Mouse (Mus musculus) T-helper 1 cell (primary cell): ENCODE measurements around the gene BC037034.

ENCODE experiments used
- in situ Hi-C: fragments of 300-600 bp; cut with MboI, MseI; formaldehyde crosslinking; loops from one replicate; pipeline ENCODE4 v1.15.1; 2025; ENCODE audit warnings: high pct_unique_total_duplicates

The BC037034 gene

GRCm38 (mm10) chr5:138263260-138264206 lies at the start of gene BC037034:
BC037034 (minus strand) TSS chr5:138264033.
- in situ Hi-C loops: no loop called here

DNA sequence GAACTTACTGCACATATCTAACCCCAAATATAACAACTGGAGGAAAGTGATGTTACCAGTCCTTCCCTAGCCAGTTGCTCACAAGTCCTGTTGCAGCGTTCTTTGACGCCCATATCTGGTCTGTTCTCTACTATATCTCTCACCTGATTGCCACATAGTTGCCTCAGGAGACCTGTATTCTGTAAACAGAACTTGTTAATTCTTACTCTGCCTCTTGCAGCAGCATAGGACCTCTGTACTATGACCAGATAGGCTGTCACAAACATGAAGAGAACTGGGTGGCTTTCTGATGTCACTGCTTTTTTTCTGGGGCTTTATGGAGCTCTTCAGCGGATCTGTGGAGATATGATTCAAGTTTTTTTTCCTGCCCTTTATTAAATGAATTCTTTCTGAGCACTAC lies 49.0 kb upstream of the BC037034 start:
- in situ Hi-C loops: no loop called here

DNA sequence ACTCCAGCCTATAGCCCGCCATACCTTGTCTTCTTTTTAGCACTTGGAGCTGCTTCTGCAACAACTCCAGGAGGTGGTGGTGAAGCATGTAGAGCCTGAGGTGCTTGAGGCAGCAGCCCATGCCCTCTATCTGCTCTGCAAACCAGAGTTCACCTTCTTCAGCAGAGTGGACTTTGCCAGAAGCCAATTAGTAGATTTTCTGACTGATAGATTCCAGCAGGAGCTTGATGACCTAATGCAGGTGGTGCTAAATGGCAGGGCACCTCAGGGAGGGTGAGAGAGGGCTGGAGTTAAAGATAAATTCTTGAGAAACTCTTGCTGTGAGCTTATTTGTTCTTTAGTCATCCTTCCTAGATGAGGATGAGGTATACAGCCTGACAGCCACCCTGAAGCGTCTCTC lies 35.8 kb upstream of the BC037034 start:
- in situ Hi-C loops: no loop called here

GRCm38 (mm10) chr5:138294158-138294557 lies 30.3 kb upstream of the BC037034 start:
- in situ Hi-C loops: no loop called here

GRCm38 (mm10) chr5:138291638-138292037 lies 27.8 kb upstream of the BC037034 start:
- in situ Hi-C loops: no loop called here

GRCm38 (mm10) chr5:138287861-138288260 lies 24.0 kb upstream of the BC037034 start:
- in situ Hi-C loops: no loop called here

DNA sequence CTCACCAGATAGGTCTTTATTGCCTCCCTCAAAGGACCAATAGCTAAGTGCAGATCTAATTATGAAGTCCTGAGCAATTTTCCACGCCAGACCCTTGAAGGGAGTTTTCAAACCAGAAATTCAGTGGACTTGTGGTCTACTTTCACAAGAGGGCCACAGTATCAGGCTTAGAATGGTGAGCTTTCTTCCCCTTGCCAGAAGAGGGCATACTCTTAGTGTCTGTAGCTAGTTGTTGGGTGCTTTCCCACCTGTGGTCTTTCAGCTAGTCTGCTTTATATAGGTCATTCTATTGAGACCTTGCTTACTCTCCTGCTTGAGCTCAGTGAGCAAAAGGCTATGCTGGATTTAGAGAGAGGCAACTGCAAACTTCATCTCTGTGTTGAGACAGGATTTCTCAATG lies 19.7 kb upstream of the BC037034 start:
- in situ Hi-C loops: no loop called here

DNA sequence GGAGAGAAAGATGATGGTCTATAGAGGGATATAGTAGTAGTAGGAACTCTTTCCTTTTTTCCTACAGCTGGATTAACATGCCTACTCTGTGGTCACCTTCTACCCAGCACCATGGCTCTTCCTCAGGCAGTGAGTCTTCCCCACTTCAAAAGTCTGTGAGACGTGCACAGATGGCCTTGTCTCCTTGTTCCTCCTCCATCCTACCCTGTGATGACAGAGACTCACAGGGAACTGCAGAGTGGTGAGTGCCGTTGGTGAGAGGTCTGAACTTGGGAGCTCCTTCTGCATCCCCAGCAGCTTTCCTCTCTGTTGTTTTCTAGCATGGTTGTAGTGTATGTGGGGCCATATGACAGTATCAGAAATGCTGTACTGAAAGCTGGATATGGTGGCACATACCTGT lies 18.0 kb upstream of the BC037034 start:
- in situ Hi-C loops: no loop called here

- in situ Hi-C loops: no loop called here
Observed at GRCm38 (mm10) chr5:138280829-138281228, 17.0 kb upstream of the BC037034 start.

GRCm38 (mm10) chr5:138280425-138280768 lies 16.6 kb upstream of the BC037034 start:
- in situ Hi-C loops: no loop called here

GRCm38 (mm10) chr5:138279585-138280424 lies 16.0 kb upstream of the BC037034 start, which contains the start of the genes Gm43720, Gpc2 and Stag3:
Gm43720 (minus strand) TSS chr5:138279958.
Gpc2 (minus strand) TSS chr5:138280005.
Stag3 (plus strand) TSS chr5:138280240.
- in situ Hi-C loops: loop anchor here (5.0 to 10.0 kb wide), 2 partner anchors 88 to 345 kb away; partner anchors contain the start of genes A430033K04Rik and Mblac1

DNA sequence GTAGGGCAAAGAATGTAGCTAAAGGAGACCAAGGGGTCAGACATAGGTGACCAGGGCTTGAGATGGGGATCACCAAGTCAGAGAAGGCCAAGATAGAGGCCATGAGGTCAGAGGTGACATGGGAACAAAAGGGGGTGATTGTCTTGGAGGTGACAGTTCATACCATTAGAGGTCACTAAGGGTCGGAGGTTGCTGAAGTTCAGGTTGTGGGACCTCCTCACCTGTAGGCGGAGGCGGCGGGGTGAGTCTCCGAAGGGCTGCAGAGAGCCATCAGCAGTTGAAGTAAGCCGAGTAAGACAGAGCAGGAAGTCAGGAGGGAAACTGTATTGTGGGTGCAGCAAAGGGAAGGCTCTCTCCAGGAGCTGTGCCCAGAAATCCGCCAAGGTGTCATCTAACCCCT lies 14.2 kb upstream of the BC037034 start:
- in situ Hi-C loops: loop anchor here (5.0 to 10.0 kb wide), 2 partner anchors 86 to 347 kb away; partner anchors contain the start of genes A430033K04Rik and Mblac1

GRCm38 (mm10) chr5:138275216-138276050 lies 11.6 kb upstream of the BC037034 start:
- in situ Hi-C loops: loop anchor here (5.0 to 10.0 kb wide), 2 partner anchors 83 to 349 kb away; partner anchors contain the start of genes A430033K04Rik and Mblac1

DNA sequence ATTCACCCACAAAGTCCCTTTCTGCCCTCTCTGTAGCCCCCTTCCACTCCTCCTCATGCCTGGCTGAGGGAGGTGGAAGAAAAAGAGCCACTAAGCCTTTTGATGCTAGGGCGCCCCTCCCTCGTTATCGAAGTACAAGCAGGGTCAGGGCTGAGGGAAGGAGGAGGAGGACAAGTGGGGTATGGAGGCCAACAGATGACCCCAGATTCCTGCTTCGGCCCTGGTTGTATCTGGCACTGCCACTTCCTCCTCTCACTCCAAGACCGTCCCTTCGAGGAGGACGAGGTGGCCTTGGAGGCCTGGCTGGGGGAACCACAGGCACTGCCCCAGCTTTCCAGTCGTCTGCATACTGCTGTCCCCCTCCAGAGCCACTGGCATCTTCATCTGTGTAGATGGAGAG lies 10.4 kb upstream of the BC037034 start:
- in situ Hi-C loops: loop anchor here (10.0 kb wide), 1 partner anchor 351 kb away; the partner anchor contains the start of gene A430033K04Rik

DNA sequence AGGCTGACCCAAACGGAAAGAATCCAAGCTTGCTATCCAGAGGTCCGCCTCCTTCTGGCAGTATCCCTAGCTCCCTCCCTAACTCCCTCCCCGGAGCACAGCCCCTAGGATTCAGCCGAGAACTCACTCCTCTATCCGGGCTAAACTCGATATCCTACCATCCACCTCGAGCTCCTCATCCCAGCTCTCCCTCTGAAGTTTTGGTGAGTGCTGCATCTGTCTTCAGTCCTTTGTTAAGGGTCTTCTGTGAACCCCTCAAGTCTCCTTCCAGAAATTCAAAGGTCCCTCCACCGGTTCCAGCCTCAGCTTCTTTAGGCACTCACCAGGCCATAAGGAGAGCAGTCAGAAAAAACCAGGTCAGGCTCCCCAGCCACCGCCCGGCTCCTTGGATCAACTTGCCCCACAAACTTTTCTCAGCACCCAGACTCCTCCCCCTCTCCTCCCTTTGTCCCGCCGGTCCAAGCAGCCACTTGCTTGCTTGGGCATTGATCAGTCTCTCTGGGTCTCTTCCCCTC lies 8.6 kb upstream of the BC037034 start, which contains the start of gene Gal3st4:
Gal3st4 (minus strand) TSS at position 432 of the 515 bp plus-strand sequence.
- in situ Hi-C loops: loop anchor here (10.0 kb wide), 1 partner anchor 352 kb away; the partner anchor contains the start of gene A430033K04Rik

DNA sequence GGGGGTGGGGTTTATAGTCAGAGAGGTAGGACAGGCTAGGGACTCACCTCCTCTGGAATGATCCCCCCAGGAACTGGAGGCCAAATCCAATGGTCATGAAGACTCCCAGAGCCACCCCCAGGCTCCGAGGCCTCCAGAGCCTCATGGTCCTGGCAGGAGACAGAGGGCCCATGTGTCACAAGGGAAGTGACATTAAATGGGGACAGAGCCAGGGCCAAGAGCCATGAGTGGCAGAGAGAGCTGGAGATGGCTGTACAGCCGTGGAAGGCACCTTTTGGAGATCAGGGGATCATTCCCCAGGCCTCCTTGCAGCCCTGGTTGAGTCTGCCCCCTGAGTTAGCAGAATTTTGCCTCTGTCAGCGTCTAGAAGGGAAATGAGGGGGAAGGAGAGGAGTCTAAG lies 7.4 kb upstream of the BC037034 start:
- in situ Hi-C loops: loop anchor here (10.0 kb wide), 1 partner anchor 354 kb away; the partner anchor contains the start of gene A430033K04Rik

DNA sequence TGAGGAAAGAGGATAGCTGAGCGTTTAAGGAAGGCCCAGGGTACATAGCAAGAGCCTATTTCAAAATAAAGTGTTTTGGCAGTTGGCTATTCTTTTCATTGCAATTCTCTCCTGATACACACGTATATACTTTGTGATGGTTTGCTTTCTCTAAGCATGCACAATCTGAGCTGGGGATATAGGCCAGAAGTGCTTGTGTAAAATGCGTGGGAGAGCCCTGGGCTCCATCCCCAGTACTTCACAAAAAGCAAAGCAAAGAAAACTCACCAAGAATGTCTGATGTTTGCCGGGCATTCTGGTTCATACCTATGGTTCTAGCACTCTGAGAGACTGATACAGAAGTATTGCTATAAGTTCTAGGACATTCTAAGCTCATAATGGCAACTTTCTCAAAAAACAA lies 5.1 kb upstream of the BC037034 start:
- in situ Hi-C loops: no loop called here

DNA sequence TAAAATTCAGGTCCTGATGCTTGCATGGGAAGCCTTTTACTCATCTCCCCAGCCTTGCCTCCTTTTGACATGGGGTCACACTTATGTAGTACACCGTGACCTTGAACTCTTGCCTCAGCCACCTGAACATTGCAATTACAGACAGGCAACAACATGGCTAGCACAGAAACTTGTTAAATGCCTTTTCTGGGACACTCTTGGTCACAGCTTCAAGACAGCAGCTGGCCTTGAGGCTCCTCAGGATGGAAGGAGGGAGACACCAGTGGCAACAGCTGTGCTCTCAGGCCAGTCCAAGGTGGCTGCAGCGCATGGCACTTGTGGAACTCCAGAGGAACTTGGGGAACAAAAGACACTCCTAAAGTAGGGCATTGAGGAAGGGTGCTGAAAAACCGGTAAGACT lies 3.3 kb upstream of the BC037034 start:
- in situ Hi-C loops: no loop called here

GRCm38 (mm10) chr5:138265712-138266111 lies 1.9 kb upstream of the BC037034 start:
- in situ Hi-C loops: no loop called here

DNA sequence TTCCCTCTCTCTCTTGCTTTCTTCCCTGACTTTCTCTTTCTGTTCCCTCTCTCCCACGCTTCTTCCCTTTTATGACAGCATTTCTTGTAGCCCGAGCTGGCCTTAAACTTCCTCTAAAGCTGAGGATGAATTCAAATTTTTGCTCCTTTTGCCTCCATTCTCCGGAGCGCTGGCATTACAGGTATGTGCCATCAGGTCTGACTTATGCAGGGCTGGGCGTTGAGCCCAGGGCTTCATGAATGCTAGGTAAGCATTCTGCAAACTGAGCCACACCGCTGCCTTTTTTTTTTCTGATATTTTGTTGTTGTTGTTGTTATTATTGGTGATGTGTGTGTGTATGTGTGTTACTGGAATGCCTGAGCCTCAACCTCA lies 360 bp upstream of the BC037034 start:
- in situ Hi-C loops: no loop called here
